Mouse (Mus musculus): ENCODE measurements around the gene Rab43.

Rab43 gene

GRCm38 (mm10) chr6:87809144-87809543, 2.8 kb downstream of the Rab43 start:
- DNase-seq (ENCODE audit: low spot score in 2 of 2) = no peak

GRCm38 (mm10) chr6:87808521-87808920, 3.4 kb downstream of the Rab43 start:
- DNase-seq (ENCODE audit: low spot score in 2 of 2) = no peak

- no peak for DNase-seq (ENCODE audit: low spot score in 2 of 2)
Measured at GRCm38 (mm10) chr6:87807735-87808440, 4.1 kb downstream of the Rab43 start.

DNA sequence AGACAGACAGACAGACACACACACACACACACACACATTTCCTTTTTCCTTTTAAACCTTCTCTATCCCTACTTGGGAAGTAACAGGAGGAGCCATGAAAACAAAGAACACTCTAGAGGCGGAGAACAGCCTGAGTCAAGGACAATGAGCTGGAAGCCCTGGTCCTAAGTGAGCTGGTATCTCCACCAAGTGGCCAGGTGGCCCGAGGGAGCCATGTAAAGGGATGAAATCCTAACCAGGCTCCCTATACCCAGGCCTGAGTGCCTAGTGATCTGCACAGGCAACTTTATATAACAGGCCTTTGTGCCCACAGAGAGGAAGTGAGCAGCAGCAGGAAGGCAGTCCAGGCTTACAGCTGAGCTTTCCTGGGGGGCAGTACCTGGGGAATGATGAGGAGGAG, 5.1 kb downstream of the Rab43 start:
- DNase-seq (ENCODE audit: low spot score in 2 of 2) = no peak

GRCm38 (mm10) chr6:87806028-87806427, 5.9 kb downstream of the Rab43 start:
- no peak for DNase-seq (ENCODE audit: low spot score in 2 of 2)

DNA sequence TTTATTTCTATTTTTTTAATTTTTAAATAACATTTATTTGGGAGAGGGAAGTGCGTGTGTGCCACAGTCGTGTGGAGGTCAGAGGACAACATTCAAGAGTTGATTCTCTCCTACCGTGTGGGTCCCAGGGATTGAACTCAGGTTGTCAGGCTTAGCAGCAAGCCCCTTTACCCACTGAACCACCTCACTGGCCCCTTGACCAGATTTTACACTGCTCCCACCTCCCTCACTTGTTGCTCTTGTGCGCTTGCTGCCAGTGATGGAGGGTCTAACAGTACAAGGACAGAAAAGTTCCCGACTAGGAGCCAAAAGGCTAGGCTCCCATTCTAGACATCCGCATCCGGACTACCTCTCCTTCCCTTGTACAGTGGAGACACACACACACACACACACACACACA, 6.5 kb downstream of the Rab43 start:
- DNase-seq (ENCODE audit: low spot score in 2 of 2) = no peak

DNA sequence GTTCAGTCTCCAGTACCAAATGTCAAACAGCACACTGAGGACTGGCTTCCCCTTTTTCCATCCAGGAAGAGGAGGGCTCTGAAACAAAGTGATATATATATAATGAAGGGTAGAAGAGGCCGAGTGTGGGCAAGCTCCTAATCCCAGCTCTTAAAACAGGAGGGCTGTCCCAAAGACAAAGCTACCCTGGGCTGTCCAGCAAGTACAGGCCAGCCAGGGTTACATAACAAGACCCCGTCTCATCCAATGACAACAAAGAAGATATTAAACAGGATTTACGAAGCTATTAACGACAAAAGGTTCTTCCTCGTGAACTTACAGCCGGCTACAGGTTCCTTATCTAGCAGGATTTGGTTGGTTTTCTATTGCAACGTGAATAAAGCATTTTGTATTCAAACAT, 7.1 kb downstream of the Rab43 start:
- no peak for DNase-seq (ENCODE audit: low spot score in 2 of 2)

DNA sequence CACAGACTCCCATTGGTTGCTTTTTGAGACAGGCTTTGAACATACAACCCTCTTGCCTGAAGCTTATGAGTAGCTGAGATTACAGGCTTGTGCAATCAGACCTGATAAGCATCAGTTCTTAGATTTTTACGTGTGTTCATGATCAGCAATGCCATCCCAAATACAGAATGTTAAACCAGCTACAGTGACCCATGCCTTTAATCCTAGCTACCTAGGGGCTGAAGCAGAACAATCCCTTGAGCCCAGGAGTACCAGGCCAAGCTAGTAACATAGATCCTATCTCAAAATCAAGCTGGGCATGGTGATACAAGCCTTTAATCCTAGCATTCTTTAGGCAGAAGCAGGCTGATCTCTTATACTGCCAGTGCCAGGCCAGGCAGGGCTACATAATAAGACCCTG, 7.9 kb downstream of the Rab43 start:
- DNase-seq (ENCODE audit: low spot score in 2 of 2) = no peak

- DNase-seq (ENCODE audit: low spot score in 2 of 2) = no peak
Measured at GRCm38 (mm10) chr6:87802462-87802861, 9.5 kb downstream of the Rab43 start.

- no peak for DNase-seq (ENCODE audit: low spot score in 2 of 2)
Measured at GRCm38 (mm10) chr6:87799576-87799975, 12.4 kb downstream of the Rab43 start.

DNA sequence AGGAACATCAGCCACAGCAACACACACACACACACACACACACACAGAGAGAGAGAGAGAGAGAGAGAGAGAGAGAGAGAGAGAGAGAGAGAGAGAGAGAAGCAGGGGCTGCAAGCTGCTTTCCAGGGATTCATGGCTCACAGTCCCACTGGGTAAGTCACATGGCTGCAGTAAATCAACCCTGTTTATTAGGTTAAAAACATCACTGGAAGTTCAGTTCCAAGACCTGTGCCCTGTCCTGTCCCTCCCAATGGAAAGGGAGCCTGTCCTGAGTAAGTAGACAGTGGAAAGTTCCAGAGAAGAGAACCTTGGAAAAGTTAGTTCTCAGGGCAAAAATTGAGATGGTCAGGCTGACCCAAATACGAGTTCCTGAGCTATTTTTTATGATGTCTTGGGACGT, 14.6 kb downstream of the Rab43 start:
- no peak for DNase-seq (ENCODE audit: low spot score in 2 of 2)

GRCm38 (mm10) chr6:87796251-87796880, 15.6 kb downstream of the Rab43 start:
- no peak for DNase-seq (ENCODE audit: low spot score in 2 of 2)

DNA sequence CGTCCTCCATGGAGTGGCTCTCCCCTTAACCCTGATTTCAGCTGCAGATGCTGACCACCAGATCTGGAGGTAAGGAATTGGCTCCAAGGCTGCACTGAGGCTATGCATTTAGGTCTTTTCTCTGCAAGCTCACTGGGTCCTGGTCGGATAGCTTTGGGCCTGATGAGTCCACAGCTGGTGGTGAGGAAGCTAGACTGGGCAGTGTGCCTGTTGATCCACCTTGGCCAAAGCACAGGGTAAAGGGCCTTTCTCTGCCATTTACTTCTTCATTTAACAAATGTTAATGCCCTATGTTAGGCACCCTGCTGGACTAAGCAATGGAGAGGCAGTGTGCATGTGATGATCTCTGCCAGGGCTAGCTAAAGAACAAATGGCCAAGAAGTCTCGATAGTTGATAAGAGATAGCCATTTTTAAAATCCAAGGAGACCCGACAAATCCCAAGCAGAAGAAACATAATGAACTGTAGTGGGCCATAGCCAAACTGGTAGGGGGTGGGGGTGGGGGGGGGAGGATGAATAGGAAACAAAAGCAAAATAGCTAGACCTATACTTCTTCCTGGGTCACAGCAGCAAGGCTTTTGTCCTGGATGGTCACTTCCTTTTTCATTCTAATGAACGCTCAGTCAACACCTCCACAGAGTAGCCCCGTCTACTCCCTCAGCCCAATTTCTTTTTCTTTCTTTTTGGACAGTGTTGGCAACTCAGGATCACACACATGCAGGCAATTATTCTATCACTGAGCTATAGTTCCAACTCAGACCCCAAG, 16.4 kb downstream of the Rab43 start:
- no peak for DNase-seq (ENCODE audit: low spot score in 2 of 2)

DNA sequence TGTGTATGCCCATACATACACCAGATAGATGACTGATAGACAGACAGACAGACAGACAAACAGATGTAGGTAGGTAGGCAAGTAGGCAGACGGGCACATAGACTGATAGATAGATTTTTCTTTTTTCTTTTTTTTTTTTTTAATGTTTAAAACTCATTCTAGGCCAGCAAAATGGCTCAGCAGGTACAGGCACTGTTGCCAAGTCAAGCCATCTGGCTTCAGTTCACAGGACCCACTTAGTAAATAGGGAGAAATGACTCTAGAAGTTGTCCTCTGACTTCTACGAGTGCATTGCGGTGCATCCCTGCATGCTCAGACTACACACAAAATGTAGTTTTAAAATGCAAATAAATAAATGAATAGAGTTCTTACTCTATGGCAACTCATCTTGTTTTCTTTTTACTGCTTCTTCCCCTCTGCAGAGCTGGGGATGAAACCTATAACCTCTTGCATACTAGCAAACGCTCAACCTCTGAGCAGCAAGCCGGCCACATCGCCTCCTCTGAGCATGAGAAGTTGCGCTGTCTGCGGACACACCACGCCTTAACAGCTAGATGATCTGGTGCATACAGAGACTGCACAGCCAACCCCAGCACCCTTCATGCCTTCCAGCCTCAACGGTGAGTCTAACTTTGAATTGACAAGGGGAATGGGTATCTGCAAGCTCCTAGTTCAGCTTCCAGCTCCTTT, 18.0 kb downstream of the Rab43 start:
- DNase-seq (ENCODE audit: low spot score in 2 of 2) = no peak

DNA sequence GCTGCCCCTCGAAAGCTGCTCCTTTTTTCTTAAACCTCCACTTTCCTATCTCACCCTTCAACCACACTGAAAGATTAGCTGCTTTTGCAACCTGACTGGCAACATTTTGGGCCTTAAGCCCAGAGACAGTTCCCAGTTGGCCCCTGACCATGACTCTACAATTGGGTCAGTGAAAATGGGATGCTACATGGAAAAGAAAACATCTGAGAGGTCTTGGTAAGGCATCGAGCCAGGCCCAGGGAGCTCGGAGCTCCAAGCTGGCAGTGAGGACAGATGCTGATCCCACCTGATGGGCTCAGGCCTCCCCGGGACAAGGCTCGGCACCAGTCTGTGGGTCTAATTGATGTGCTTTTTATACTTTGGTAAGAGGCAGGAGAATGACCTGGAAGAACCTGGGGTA, 20.1 kb downstream of the Rab43 start:
- no peak for DNase-seq (ENCODE audit: low spot score in 2 of 2)

GRCm38 (mm10) chr6:87790779-87791480, 21.0 kb downstream of the Rab43 start:
- no peak for DNase-seq (ENCODE audit: low spot score in 2 of 2)

DNA sequence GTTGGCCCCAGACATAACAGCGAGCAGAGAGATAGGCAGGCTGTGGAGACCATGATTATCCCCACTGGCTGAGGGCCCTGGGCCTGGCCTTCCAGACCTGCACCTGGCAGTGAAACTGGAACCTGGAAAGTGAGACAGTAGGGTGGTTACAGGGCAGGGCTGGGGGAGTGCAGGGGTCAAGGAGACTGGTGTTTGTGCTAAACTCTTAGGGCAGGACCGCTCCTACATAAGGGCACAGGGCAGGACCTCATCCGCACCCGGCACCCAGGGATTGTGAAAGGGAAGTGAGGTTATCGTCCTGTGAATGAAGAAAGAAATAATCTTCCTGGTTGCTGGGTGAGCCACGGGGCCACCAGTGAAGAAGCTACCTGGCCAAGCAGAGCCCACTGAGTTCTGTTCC, 22.2 kb downstream of the Rab43 start:
- DNase-seq (ENCODE audit: low spot score in 2 of 2) = no peak

GRCm38 (mm10) chr6:87788896-87789587, 22.9 kb downstream of the Rab43 start:
- DNase-seq (ENCODE audit: low spot score in 2 of 2) = no peak

GRCm38 (mm10) chr6:87788266-87788895, 23.6 kb downstream of the Rab43 start:
- DNase-seq (ENCODE audit: low spot score in 2 of 2) = no peak

DNA sequence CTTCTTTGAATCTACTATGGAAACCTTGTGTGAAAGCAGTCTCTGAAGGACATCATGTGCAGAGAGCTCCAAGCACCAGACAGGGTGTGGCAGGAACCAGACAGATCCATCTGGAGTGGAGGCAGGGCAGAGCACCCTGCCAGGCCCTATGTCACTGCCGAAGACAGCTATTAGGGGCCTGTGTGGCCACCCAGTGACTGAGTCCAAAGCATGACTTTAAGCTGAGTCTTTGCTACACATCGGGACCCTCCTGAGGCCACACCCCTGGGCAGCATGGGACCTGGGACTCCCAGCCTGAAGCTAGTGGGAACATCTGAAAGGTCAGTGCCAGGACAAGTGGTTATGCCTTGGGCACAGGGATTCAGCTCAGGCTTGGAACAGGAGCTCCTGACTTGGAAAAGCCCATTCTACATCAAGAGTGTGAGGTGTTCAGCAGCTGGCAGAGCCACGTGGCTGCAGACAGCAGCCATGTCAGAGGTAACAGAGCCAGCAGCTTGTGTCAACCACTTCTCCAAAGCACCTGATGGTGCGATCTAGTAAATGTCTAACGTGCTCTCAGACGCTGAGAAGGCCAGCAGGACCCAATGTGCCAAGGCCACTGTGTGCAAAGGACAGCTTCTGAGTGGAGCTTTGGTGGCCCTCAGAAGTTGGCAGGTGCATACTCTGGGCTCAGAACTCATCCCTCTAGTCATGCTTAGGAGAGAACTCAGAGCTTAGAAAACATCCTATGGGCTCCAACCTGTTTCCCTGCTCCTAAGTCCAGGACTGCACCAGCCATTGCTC, 24.7 kb downstream of the Rab43 start:
- DNase-seq (ENCODE audit: low spot score in 2 of 2) = no peak
